Mouse (Mus musculus): Measurements from ENCODE around the gene Adgrg6. TPM values are rescaled to one million over a fixed set of nuclear protein-coding genes. Genes with fewer than 3 reads are reported as not detected.
A peak's percentile ranks its signal among the peaks of the same experiment; 100 is the strongest.

The Adgrg6 gene
- total RNA-seq, 2 experiments from 2014 or later, result 1.9 to 2.4 TPM

GRCm38 (mm10) chr10:14404070-14404469 is 141.4 kb downstream of the Adgrg6 start:
- no peak for DNase-seq (ENCODE audit: low spot score in 2 of 2)

GRCm38 (mm10) chr10:14401744-14402143 is 143.7 kb downstream of the Adgrg6 start:
- no peak for DNase-seq (ENCODE audit: low spot score in 2 of 2)

- DNase-seq (ENCODE audit: low spot score in 2 of 2), result peak; percentile 31 to 45
Measured at GRCm38 (mm10) chr10:14391025-14391639, 154.3 kb downstream of the Adgrg6 start.

GRCm38 (mm10) chr10:14385574-14385973 is 159.9 kb downstream of the Adgrg6 start:
- no peak for DNase-seq (ENCODE audit: low spot score in 2 of 2)

GRCm38 (mm10) chr10:14365065-14365589 is 180.3 kb downstream of the Adgrg6 start:
- DNase-seq (ENCODE audit: low spot score in 2 of 2), result no peak

- no peak for DNase-seq (ENCODE audit: low spot score in 2 of 2)
Measured at GRCm38 (mm10) chr10:14363226-14363625, 182.2 kb downstream of the Adgrg6 start.

- no peak for DNase-seq (ENCODE audit: low spot score in 2 of 2)
Measured at GRCm38 (mm10) chr10:14358271-14358670, 187.2 kb downstream of the Adgrg6 start.

Other genes starting within 250 kb of the Adgrg6 start
- gene Vta1, start 159.9 kb upstream of the Adgrg6 start, total RNA-seq (2021), result 10 to 100 TPM; 47.1 to 54.0 TPM
- gene Nmbr, start 159.9 kb upstream of the Adgrg6 start, total RNA-seq (2021), result under 1 TPM in 1 of 2 experiments, not detected in 1; 0.29 TPM
- not detected for gene Gje1, start 172.6 kb upstream of the Adgrg6 start, total RNA-seq (2021)

Measured in adrenal gland, adult 18-20 months (tissue).